Mouse (Mus musculus) heart, postnatal 0 days (tissue): ENCODE results near the gene Klhl9. TPM values are rescaled to one million over a fixed set of nuclear protein-coding genes. Genes with fewer than 3 reads are reported as not detected.

Experiments
- ATAC-seq: fragments of 200-750 bp; cut with Nextera tagmentation; 2 replicates; pipeline ENCODE4 v1.8.0; 2017; ENCODE audit warnings: low read depth, moderate number of reproducible peaks, moderate library complexity; ENCODE audit not compliant: insufficient read depth
- DNase-seq: peaks from one replicate; pipeline ENCODE4 v3.0.0-alpha.2; 2016; ENCODE audit warnings: low spot score
- H3K27ac ChIP-seq: fragments of 300-500 bp; sonication (generic); 2 replicates; pipeline ENCODE4 v1.5.1; 2014; ENCODE audit warnings: low read depth, mild to moderate bottlenecking
- H3K27me3 ChIP-seq: fragments of 300-500 bp; sonication (generic); 2 replicates; pipeline ENCODE4 v1.6.1; 2014; ENCODE audit warnings: low read length, mixed read lengths; ENCODE audit not compliant: control insufficient read depth, insufficient read depth
- H3K36me3 ChIP-seq: fragments of 300-500 bp; sonication (generic); replicated peaks from 2 replicates; pipeline ENCODE4 v1.6.1; 2014; ENCODE audit warnings: low read length, mixed read lengths; ENCODE audit not compliant: control insufficient read depth, insufficient read depth
- H3K4me1 ChIP-seq: fragments of 300-500 bp; sonication (generic); 2 replicates; pipeline ENCODE4 v1.6.1; 2014; ENCODE audit warnings: antibody characterized with exemption; ENCODE audit not compliant: control insufficient read depth, insufficient read depth
- H3K4me2 ChIP-seq: fragments of 300-500 bp; sonication (generic); 2 replicates; pipeline ENCODE4 v1.6.1; 2014; ENCODE audit warnings: low read depth, mild to moderate bottlenecking, low read length, moderate library complexity
- H3K4me3 ChIP-seq: fragments of 300-500 bp; sonication (generic); 2 replicates; pipeline ENCODE4 v1.5.1; 2014; ENCODE audit warnings: low read depth, low read length
- H3K9ac ChIP-seq: fragments of 300-500 bp; sonication (generic); replicated peaks from 2 replicates; pipeline ENCODE4 v1.6.1; 2014; ENCODE audit warnings: low read depth, low read length, mixed read lengths
- H3K9me3 ChIP-seq: fragments of 300-500 bp; sonication (generic); replicated peaks from 2 replicates; pipeline ENCODE4 v1.6.1; 2016; ENCODE audit warnings: low read length; ENCODE audit not compliant: control insufficient read depth
- CTCF ChIP-seq: IDR thresholded peaks from 2 replicates; pipeline ENCODE4 v1.5.1; 2016; ENCODE audit warnings: antibody characterized with exemption, control low read depth, low read depth
- EP300 ChIP-seq: IDR thresholded peaks from 2 replicates; pipeline ENCODE4 v1.6.1; 2016; ENCODE audit warnings: antibody characterized with exemption, low read depth
- WGBS: fragments of 180-500 bp; shearing (Covaris S2); extraction: QIAGEN DNeasy Blood & Tissue Kit; methylation state at CpG from one replicate; pipeline ENCODE4 v1.1.7; 2014; 5-methylcytosine and 5-hydroxymethylcytosine counted together
- polyA plus RNA-seq: library from polyadenylated mRNA; unstranded; fragments of >200 nt; fragmentation: Nextera tagmentation; extraction: Ambion mirVana; gene quantifications from 2 replicates; pipeline ENCODE4 v1.2.1, GENCODE M21; 2015
- total RNA-seq: library from RNA; depleted of rRNA; stranded (reverse); fragments of >200 nt; gene quantifications from 2 replicates; pipeline ENCODE4 v1.2.3, GENCODE M21; 2014; ENCODE audit warnings: low replicate concordance

Gene Klhl9
- total and polyA plus RNA-seq, 2 experiments from 2014 or later, result 65.9 to 115 TPM

- H3K27ac ChIP-seq, result no peak overlapping the region
- peaks cover 5% of the 10 kb centered on the region for H3K36me3 ChIP-seq
- H3K9ac ChIP-seq, result no peak overlapping the region
- 63% methylated on average over 8 of the region's 8 CpGs for WGBS
- peaks cover 4% of the 10 kb centered on the region; the same call in 1 of the 2 replicates for H3K4me1 ChIP-seq
- ATAC-seq, result no peak
- no peak overlapping the region for H3K4me3 ChIP-seq
- H3K9me3 ChIP-seq, result no peaks in the 10 kb centered on the region
- TF ChIP-seq CTCF (no peak), EP300 (no peak)
- H3K27me3 ChIP-seq, result no peaks in the 10 kb centered on the region
- H3K4me2 ChIP-seq, result no peak overlapping the region
- DNase-seq, result no peak
These were observed 1.3 kb upstream of the Klhl9 start for GRCm38 (mm10) chr4:88723497-88724090.

GRCm38 (mm10) chr4:88718715-88719114, 3.5 kb downstream of the Klhl9 start:
- Histone ChIP-seq H3K4me1 (peaks cover 14% of the 10 kb centered on the region), H3K36me3 (peaks cover 24% of the 10 kb centered on the region), H3K4me2 (peak overlapping the region; percentile 83), H3K27me3 (no peaks in the 10 kb centered on the region), H3K4me3 (peak overlapping the region; percentile 85), H3K9me3 (no peaks in the 10 kb centered on the region), H3K27ac (no peak overlapping the region), H3K9ac (peak overlapping the region; percentile 13; the same call in 1 of the 2 replicates)
- WGBS, result 10% methylated on average over 1 of the region's 1 CpGs
- no peak for TF ChIP-seq EP300
- TF ChIP-seq CTCF, result no peak
- DNase-seq, result no peak
- ATAC-seq, result no peak

- Histone ChIP-seq H3K9ac (no peak overlapping the region), H3K4me3 (no peak overlapping the region), H3K27me3 (no peaks in the 10 kb centered on the region), H3K9me3 (no peaks in the 10 kb centered on the region), H3K4me2 (no peak overlapping the region), H3K27ac (no peak overlapping the region), H3K4me1 (peaks cover 11% of the 10 kb centered on the region), H3K36me3 (peaks cover 20% of the 10 kb centered on the region)
- DNase-seq (no peak), ATAC-seq (no peak)
- no peak for TF ChIP-seq CTCF
- TF ChIP-seq EP300, result no peak
These were observed 7.2 kb downstream of the Klhl9 start for GRCm38 (mm10) chr4:88715059-88715458.

- H3K9me3 ChIP-seq, result no peaks in the 10 kb centered on the region
- no peak overlapping the region for H3K9ac ChIP-seq
- no peak for ATAC-seq
- H3K4me2 ChIP-seq, result no peak overlapping the region
- H3K4me1 ChIP-seq, result peaks cover 9% of the 10 kb centered on the region
- no peak overlapping the region for H3K27ac ChIP-seq
- no peak for DNase-seq
- WGBS, result 77% methylated on average over 1 of the region's 1 CpGs
- no peak for TF ChIP-seq CTCF
- TF ChIP-seq EP300, result no peak
- H3K27me3 ChIP-seq, result no peaks in the 10 kb centered on the region
- H3K4me3 ChIP-seq, result no peak overlapping the region
- peaks cover 19% of the 10 kb centered on the region; the same call in 1 of the 2 replicates for H3K36me3 ChIP-seq
These were observed 8.0 kb downstream of the Klhl9 start for GRCm38 (mm10) chr4:88714281-88714680.

GRCm38 (mm10) chr4:88707128-88707826, 15.0 kb downstream of the Klhl9 start:
- Histone ChIP-seq H3K27ac (no peak overlapping the region), H3K9me3 (no peaks in the 10 kb centered on the region), H3K4me3 (no peak overlapping the region), H3K4me1 (no peaks in the 10 kb centered on the region), H3K9ac (no peak overlapping the region), H3K36me3 (no peaks in the 10 kb centered on the region), H3K27me3 (no peaks in the 10 kb centered on the region), H3K4me2 (no peak overlapping the region)
- ATAC-seq (no peak), DNase-seq (no peak)
- no peak for TF ChIP-seq CTCF
- no peak for TF ChIP-seq EP300
- WGBS, result 95% methylated on average over 1 of the region's 1 CpGs

- no peak overlapping the region for H3K27ac ChIP-seq
- ATAC-seq (no peak), DNase-seq (no peak)
- H3K4me2 ChIP-seq, result no peak overlapping the region
- H3K9me3 ChIP-seq, result no peaks in the 10 kb centered on the region
- no peaks in the 10 kb centered on the region for H3K4me1 ChIP-seq
- TF ChIP-seq CTCF, result no peak
- TF ChIP-seq EP300, result no peak
- H3K36me3 ChIP-seq, result no peaks in the 10 kb centered on the region
- no peak overlapping the region for H3K9ac ChIP-seq
- 23% methylated on average over 3 of the region's 3 CpGs for WGBS
- no peaks in the 10 kb centered on the region for H3K27me3 ChIP-seq
- no peak overlapping the region for H3K4me3 ChIP-seq
These were observed 16.3 kb downstream of the Klhl9 start for GRCm38 (mm10) chr4:88705924-88706323.
